Mouse (Mus musculus) yolk sac, embryonic 10.5 days (tissue): Measurements from ENCODE around the gene Slc10a4.
"Not testable (repeated sequence)": the region's sequence is repeated elsewhere in the genome, so short reads cannot be mapped to it uniquely, and the experiment has no call there.

ENCODE experiments used
- DNase-seq: peaks from one replicate; pipeline ENCODE4 v3.0.0-alpha.2; 2017; ENCODE audit warnings: low spot score

Slc10a4 gene

GRCm38 (mm10) chr5:73006784-73007581 lies at the start of gene Slc10a4:
Slc10a4 (plus strand) TSS chr5:73006883.
- no peak for DNase-seq

GRCm38 (mm10) chr5:72957281-72957680 lies 49.4 kb upstream of the Slc10a4 start:
- no peak for DNase-seq

- no peak for DNase-seq
Measured at GRCm38 (mm10) chr5:72960096-72960495, 46.6 kb upstream of the Slc10a4 start.

- DNase-seq = no peak
Measured at GRCm38 (mm10) chr5:72965706-72966105, 41.0 kb upstream of the Slc10a4 start.

GRCm38 (mm10) chr5:72972435-72972834 lies 34.2 kb upstream of the Slc10a4 start:
- DNase-seq = no peak

GRCm38 (mm10) chr5:72972934-72973333 lies 33.7 kb upstream of the Slc10a4 start:
- peak; percentile 15 for DNase-seq

GRCm38 (mm10) chr5:72974602-72975001 lies 32.1 kb upstream of the Slc10a4 start, which contains the start of gene Gm10135:
Gm10135 (minus strand) TSS chr5:72974702.
- no peak for DNase-seq

- DNase-seq = no peak
Measured at GRCm38 (mm10) chr5:72975996-72976395, 30.7 kb upstream of the Slc10a4 start.

GRCm38 (mm10) chr5:72976539-72976938 lies 30.1 kb upstream of the Slc10a4 start:
- no peak for DNase-seq

GRCm38 (mm10) chr5:72984091-72984490 lies 22.6 kb upstream of the Slc10a4 start:
- no peak for DNase-seq

GRCm38 (mm10) chr5:72987786-72988185 lies 18.9 kb upstream of the Slc10a4 start:
- DNase-seq = no peak

- no peak for DNase-seq
Measured at GRCm38 (mm10) chr5:72989756-72990155, 16.9 kb upstream of the Slc10a4 start.

- DNase-seq = no peak
Measured at GRCm38 (mm10) chr5:72992474-72992873, 14.2 kb upstream of the Slc10a4 start.

- no peak for DNase-seq
Measured at GRCm38 (mm10) chr5:72994424-72994823, 12.3 kb upstream of the Slc10a4 start.

GRCm38 (mm10) chr5:72994928-72995327 lies 11.8 kb upstream of the Slc10a4 start:
- no peak for DNase-seq

GRCm38 (mm10) chr5:72995379-72995778 lies 11.3 kb upstream of the Slc10a4 start:
- no peak for DNase-seq

GRCm38 (mm10) chr5:72998546-72998945 lies 8.1 kb upstream of the Slc10a4 start:
- not testable (repeated sequence) for DNase-seq

- no peak for DNase-seq
Measured at GRCm38 (mm10) chr5:73004046-73004445, 2.6 kb upstream of the Slc10a4 start.

- no peak for DNase-seq
Measured at GRCm38 (mm10) chr5:73007582-73007959, 888 bp downstream of the Slc10a4 start.

- DNase-seq = not testable (repeated sequence)
Measured at GRCm38 (mm10) chr5:73008230-73008629, 1.5 kb downstream of the Slc10a4 start.

- not testable (repeated sequence) for DNase-seq
Measured at GRCm38 (mm10) chr5:73011806-73012205, 5.1 kb downstream of the Slc10a4 start.

GRCm38 (mm10) chr5:73012884-73013610 lies 6.4 kb downstream of the Slc10a4 start:
- not testable (repeated sequence) for DNase-seq

GRCm38 (mm10) chr5:73013611-73014287 lies 7.1 kb downstream of the Slc10a4 start:
- not testable (repeated sequence) for DNase-seq
